Mouse (Mus musculus): ENCODE data around the gene Cbr3.

Gene Cbr3

DNA sequence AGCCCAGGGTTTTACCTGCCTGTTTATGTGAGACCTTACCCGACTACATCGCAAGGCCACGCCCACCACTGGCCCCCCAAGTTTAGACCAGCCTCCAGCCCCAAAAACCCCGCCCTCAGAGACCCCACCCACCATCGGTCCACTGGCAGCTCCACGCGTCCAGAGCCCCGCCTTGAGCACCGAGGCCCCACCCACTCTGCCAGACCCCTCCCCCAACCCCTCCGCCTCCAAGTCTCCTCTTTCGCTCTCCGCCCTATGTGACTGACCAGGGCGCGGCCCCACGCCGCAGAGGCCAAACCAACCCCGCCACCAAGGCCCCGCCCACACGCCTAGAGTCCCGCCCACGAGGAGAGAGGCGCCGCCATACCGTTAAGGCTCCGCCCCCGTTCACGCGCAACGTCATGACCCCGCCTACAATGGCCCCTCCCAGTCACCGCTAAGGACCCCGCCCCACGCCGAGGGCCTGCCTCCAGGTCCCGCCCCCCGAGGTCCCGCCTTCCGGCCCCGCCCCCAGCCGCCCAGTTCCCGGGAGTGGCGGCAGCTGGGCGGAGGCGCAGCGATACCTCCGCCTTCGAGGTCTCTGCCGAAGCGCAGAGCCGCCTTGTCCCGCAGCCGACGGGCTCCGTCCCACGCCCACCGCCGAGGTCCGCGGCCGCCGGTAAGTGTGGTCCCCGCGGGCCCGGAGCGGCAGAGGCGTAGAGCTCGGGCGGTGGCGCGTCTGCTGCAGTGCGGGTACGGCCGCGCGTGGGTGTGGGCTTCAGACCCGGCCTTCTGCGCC lies 28.6 kb downstream of the Cbr3 start, which contains the start of gene Dop1b:
TSS of gene Dop1b (plus strand) at position 494 of the 778 bp plus-strand sequence.
- DNase-seq (ENCODE audit: low spot score), result peak; percentile 98

- DNase-seq (ENCODE audit: low spot score), result no peak
Measured at GRCm38 (mm10) chr16:93712189-93712885, 29.3 kb downstream of the Cbr3 start.

- no peak for DNase-seq (ENCODE audit: low spot score)
Measured at GRCm38 (mm10) chr16:93712966-93713365, 30.0 kb downstream of the Cbr3 start.

DNA sequence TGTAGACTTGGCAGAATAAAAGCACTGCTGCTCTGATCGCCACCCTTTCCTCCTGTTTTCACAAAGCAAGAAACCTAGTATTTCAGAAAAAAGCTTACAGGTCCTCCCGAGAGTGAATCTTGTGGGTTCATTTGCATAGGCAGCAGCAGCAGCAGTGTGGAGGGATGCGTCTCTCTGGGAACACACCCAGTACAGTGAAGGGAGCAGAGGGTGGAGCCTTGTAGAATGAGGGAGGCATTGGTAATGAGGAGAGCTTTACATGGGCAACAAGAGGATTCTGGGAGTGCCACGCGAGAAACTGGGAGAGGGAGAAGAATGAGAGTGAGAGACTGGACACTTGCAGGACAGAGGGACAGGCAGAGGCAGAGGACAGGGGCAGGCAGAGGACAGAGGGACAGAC lies 31.4 kb downstream of the Cbr3 start:
- DNase-seq (ENCODE audit: low spot score), result no peak

DNA sequence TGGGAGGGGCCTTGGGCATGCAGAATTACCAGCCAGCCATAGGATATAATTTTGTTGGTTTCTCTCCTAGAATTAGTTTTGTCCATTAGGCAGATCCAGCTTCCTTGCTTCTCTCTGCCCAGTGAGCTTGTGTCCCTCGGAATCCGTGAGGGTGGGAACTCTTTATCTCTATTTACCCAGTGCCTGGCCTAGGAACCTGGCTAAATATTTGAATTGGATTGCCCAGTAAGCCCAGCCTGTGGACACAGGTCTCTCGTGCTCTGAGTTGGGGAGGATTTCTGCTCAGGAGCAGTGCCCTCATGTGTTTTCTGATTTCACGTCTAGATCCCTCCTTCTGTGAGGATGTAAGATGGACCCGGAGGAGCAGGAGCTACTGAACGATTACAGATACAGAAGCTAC lies 32.8 kb downstream of the Cbr3 start:
- DNase-seq (ENCODE audit: low spot score), result no peak

DNA sequence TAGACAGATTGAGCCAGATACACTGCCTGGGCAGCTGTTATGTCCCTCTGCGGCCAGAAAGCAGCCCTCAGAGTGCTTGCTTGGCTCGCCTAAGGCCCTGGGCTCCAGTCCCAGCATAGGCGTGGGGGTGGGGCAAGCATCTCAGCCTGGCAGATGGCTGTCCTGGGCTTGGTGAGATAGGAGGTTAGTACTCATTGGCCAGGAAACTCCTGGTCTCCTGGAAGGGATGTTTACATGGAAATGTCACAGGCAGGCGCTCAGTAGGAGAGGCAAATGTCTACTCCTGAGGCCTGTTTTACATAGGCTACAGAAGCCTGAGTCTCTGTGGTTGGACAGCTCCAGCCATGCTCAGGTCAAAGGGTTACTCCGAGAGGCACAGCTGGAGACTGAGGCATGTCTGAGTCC lies 34.3 kb downstream of the Cbr3 start:
- peak; percentile 40 for DNase-seq (ENCODE audit: low spot score)

DNA sequence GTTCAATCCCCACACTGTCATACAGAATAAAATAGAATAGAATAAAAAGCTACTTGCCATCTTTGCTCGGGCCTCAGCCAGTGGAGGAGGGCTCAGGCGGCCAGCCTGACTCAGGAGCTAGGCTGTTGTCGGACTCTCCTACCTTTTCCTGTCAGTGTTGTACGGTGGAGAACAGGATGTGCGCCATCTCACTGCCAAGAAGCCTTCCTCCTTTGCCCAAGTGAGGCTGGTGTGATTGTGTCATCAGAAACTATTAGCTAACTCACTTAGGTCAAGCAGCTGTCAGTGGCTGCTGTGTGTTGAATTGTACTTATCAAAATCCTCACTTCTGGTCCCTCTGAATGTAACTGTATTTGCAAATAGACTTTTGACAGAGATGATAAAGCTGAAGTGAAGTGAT lies 38.8 kb downstream of the Cbr3 start:
- DNase-seq (ENCODE audit: low spot score), result no peak

GRCm38 (mm10) chr16:93722476-93722875 lies 39.5 kb downstream of the Cbr3 start:
- DNase-seq (ENCODE audit: low spot score), result no peak

DNA sequence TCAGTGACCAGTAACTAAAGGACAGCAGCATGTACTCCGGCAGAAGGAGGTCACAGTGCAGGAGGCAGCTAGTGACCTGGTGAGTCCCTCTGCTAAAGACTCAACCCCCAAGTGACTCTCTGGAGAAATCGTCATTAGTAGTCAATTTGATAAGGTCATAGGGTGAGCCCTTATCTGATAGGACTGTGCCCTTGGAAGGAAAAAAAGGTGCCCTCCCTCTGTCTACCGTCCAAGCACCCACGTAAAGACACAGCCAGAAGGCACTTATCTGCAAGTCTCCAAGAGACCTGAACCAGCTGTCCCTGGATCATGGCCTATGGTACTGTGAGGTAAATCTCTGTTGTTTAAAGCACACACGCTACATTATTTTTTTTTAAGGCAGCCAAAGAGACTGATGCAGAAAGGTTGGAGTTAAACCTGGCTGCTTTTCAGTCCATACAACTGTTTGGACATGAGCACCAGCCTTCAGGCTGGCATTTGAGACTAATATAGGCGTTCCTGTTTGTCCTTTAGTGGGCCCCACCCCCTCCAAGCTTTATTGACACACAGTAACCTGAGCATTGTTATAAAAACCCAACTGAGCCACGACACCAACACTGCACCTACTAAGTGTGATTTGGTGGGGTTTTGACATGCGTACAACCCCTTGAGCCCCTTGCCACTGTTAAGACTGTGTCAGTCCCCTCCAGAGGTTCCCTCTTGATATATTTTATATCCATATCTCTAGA lies 42.6 kb downstream of the Cbr3 start:
- DNase-seq (ENCODE audit: low spot score), result no peak

DNA sequence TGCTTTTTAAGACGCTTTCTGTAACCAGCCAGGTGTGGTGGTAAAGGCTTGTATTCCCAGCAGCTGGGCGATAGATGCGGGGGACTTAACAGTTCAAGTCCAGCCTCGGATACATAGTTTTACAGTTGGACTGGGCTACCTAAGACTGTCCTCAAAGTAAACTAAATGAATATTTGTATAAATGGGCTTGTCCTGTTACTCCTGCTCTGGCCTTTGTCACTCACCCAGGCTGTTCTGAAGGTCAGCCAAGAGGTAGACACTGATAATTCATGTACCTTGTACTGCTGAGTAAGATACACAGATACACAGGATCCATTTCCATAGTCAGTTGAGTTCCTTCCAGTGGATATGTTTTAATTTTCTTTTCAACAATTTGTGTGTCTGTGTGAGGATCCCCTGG lies 43.2 kb downstream of the Cbr3 start:
- DNase-seq (ENCODE audit: low spot score), result no peak

- DNase-seq (ENCODE audit: low spot score), result no peak
Measured at GRCm38 (mm10) chr16:93728676-93729075, 45.7 kb downstream of the Cbr3 start.

GRCm38 (mm10) chr16:93729801-93730721 lies 47.0 kb downstream of the Cbr3 start:
- no peak for DNase-seq (ENCODE audit: low spot score)

- no peak for DNase-seq (ENCODE audit: low spot score)
Measured at GRCm38 (mm10) chr16:93731310-93731709, 48.3 kb downstream of the Cbr3 start.

DNA sequence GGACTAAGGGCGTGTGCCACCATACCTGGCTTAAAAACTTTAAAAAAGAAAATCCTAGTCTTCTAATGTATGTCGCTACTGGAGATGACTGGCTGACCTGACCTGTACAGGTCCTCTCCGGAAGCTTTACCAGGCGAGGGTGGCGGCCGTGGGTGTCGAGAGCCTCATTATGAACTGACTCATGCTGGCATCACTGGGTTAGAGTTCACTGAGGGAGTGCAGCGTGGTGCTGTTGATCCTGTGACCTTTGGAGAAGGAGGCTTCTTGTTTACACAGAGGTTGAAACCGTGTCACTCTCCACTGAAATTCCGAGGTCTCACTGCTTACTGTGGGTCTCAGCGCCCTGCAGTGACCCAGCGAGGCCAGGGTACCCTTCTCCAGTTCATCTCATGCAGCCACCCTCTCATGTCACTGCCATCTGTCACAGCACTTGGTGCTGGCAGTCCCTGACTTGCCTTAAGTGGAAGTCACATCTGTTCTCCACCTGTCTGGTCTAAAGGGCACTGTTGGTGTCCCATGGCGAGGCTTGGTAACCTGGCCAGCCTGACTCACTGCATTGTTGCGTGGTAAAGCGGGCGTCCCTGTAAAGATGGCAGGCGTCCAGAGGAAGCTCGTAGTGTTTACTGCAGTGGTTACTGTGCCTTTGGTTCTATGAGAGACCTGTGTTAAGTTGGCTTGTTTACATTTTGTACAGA lies 50.0 kb downstream of the Cbr3 start:
- DNase-seq (ENCODE audit: low spot score), result no peak

GRCm38 (mm10) chr16:93739251-93739650 lies 56.2 kb downstream of the Cbr3 start:
- DNase-seq (ENCODE audit: low spot score), result no peak

All from testis, postnatal 14 days (tissue).